Mouse (Mus musculus) gonadal fat pad, adult 2 months (tissue): Measurements from ENCODE around the gene Rnaset2a. TPM values are rescaled to one million over a fixed set of nuclear protein-coding genes. Genes with fewer than 3 reads are reported as not detected.
"Not testable (repeated sequence)": the region's sequence is repeated elsewhere in the genome, so short reads cannot be mapped to it uniquely, and the experiment has no call there.

Experiments
- DNase-seq: peaks from one replicate; pipeline ENCODE4 v3.0.0-alpha.2; 2012; ENCODE audit warnings: low read depth
- polyA plus RNA-seq: library from polyadenylated mRNA; depleted of rRNA; stranded (reverse); fragments of >200 nt; gene quantifications from 2 replicates; pipeline ENCODE4 v1.2.3, GENCODE M21; 2012; rRNA removed

Rnaset2a gene
- 72.6 and 117 TPM in 2 replicates for polyA plus RNA-seq

DNA sequence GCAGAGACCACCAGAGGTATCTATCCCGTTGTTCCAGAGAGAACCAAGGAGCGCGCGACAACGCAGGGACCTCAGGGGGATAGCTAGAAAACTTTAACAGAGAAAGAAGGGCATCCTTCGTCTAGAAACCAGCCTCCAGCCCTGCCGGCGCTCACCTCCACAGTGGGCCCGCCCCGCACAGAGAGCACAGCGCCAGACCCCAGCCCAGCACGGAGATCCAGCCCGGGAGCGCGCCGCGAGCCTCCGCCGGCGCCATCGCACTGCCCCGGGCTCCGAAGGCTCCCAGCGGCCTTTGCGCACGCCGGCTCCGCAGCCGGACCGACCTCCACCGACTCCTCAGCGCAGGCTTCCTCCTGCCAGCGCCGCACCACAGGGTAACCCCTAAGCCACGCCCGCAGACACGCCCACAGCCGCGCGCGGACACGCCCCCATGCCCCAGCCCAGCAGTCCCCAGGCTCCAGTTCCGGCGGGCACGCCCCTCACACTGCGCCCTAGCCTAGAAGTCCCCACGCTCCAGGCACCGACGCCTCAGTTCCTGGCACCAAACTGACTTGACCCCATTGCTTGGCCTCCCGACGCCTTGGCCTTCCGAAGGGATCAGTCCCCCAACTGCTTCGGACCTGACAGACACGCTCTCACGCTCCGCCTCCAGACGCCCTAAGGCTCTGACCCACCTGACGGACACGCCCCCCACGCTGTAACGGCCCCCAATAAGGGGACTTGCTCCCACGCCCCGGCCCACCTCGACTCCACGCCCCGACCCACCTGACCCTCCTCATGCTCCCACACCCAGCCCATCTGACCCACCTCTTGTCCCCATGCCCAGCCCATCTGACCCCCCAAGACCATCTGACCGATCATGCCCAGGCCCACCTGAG, at the start of gene Rnaset2a, which contains the start of gene Gm49673:
TSS of gene Rnaset2a (minus strand) at position 659 of the 878 bp plus-strand sequence.
TSS of gene Gm49673 (minus strand) at position 350 of the 878 bp plus-strand sequence.
- not testable (repeated sequence) for DNase-seq

- DNase-seq: no peak
These were observed 49.8 kb upstream of the Rnaset2a start for GRCm38 (mm10) chr17:8197652-8198051.

DNA sequence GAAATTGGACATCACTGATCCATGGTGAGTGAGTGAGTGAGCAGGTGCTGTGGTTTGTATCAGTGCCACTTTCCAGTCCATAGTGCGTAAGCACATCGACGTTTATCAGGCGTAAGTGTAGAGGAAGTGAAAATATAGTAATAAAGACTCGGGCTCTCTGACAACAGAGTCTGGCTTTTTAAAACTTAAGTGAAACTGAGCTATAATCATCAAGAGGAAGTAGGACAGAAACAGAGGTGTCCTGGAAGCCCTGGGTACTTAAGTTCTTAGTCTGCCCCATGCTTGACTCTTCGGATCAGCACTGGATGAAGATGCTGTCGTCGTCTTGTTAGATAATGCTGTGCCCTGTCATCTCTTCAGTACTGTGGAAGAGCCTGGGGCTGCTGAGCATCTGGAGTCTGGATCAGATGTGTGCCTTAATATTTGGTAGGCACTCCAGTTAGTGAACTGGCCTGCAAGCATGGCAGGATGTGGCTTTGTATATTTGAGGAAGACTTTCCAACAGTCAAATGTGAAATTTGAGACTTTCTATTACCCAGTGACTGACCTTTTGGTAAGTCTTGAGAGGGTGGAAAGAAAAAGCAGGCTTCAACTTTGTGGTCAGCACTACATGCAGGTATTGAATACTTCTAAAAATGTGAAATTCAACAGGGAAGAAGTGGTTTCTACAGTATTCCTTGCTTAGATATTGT, 47.9 kb upstream of the Rnaset2a start:
- no peak for DNase-seq

DNA sequence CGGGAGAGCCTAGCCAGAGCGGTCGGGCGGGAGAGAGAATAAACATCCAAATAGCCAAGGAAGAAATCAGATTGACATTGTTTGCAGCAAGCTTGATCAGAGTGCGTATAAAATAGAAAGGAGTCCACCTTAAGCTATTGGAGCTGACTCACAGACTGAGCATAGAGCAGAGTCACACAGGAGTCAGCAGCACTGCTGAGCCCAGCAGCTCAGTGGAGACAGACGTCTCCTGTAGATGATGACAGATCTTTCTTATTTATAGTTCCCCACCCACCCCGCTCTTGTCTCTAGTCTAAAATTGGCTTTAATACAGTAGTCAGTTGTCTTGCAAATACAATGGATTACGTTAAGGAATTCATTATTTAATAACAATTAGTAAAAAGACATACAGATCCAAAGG, 45.8 kb upstream of the Rnaset2a start:
- no peak for DNase-seq

- no peak for DNase-seq
These were observed 36.3 kb upstream of the Rnaset2a start for GRCm38 (mm10) chr17:8184217-8184616.

GRCm38 (mm10) chr17:8183815-8184214, 35.9 kb upstream of the Rnaset2a start:
- DNase-seq: no peak

GRCm38 (mm10) chr17:8177090-8177489, 29.2 kb upstream of the Rnaset2a start:
- no peak for DNase-seq

GRCm38 (mm10) chr17:8171081-8171480, 23.2 kb upstream of the Rnaset2a start:
- DNase-seq: no peak

GRCm38 (mm10) chr17:8170331-8170730, 22.4 kb upstream of the Rnaset2a start:
- DNase-seq: no peak

- not testable (repeated sequence) for DNase-seq
These were observed 19.5 kb upstream of the Rnaset2a start for GRCm38 (mm10) chr17:8167436-8167835.

DNA sequence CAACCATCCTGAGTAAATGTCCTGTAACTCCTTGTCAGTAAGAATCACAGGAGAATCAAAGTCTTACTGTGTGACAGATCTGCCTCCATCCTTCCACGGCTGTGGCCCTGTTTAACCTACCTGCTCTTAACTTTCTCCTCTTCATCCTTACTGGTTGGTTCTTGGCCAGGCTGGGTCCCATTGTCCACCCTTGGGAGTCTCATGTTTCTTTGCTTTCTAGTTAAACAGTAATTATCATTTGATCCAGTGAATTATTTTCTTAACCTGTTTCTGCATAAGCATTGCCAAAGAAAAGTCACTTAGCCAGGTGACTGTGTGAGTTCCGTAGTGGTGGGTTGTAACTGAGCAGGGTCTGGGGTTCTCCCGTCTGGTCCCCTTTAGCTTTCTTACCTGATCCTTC, 18.6 kb upstream of the Rnaset2a start:
- not testable (repeated sequence) for DNase-seq

DNA sequence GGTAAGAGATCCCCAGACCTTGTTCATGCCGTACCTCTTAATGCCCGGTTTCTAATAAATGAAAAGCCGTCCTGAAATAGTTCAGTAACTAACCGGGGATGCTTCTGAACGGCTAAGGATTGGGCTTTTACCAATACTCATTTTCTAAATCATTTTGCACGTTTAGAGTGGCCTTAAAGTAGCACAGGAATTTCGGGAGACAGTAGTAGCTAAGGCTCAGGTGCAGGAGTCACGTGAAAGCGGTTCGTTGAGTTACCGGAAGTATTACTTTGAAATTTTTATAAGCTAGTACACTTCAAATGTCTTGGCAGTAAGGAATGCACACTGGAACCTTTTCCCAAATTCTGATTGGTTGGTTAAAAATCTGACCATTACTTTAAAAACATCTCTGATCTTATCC, 18.1 kb upstream of the Rnaset2a start:
- not testable (repeated sequence) for DNase-seq

DNA sequence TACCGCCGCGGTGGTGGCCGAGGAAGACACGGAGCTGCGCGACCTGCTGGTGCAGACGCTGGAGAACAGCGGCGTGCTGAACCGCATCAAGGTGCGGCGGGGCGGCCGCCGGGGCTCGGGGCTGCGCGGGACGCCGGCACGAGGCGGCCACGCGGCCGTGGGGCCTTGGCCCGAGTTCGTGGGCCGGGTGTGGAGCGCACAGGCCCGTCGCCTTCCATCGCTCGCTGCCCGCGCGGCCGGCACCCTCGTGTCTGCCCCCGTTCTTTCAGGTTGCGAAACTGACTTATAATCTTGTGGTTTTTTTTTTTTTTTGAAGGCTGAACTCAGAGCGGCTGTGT, 17.7 kb upstream of the Rnaset2a start:
- not testable (repeated sequence) for DNase-seq

- DNase-seq: not testable (repeated sequence)
These were observed 17.1 kb upstream of the Rnaset2a start, which contains the start of gene Fgfr1op for GRCm38 (mm10) chr17:8164701-8165607. Fgfr1op (plus strand) TSS chr17:8165501.

GRCm38 (mm10) chr17:8160969-8161368, 13.1 kb upstream of the Rnaset2a start:
- DNase-seq: not testable (repeated sequence)

- DNase-seq: not testable (repeated sequence)
These were observed 10.7 kb upstream of the Rnaset2a start for GRCm38 (mm10) chr17:8158627-8159026.

- not testable (repeated sequence) for DNase-seq
These were observed 8.1 kb upstream of the Rnaset2a start for GRCm38 (mm10) chr17:8155982-8156381.

DNA sequence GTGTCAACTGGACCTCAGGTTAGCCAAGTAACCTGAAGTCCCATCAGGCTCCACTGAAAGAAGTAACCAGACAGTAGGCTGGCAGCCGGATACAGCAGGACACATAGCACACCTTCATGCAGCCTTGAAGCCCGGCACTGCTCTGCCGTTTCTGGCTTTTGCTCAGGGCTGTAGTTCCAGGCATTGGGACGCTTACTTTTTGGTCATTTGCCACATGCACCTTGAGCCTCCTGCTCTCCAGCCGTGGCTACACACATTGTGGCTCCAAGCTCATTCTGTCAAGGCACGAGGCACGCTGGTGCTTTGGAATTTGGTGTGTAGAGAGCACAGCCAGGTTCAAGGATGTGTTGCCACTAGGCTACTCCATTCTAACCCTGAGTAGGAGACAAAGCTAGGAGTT, 7.1 kb upstream of the Rnaset2a start:
- not testable (repeated sequence) for DNase-seq

DNA sequence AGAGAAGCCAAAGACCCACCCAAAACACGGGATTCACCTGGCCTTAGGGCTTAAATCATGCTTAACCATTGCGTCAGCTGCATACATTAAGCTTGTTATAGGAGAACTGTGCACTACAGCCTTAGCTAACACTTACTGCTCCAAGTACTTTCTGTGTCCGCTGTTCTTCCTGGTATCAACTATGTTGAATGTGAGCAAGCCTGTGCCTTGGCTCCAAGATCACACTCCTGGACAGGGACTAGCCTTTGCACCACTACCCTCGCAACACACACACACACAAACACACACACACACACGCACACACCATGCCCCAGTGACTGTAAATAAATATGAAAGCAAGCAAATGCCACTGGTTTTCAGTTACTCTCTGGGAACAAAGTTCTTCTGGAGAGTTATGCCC, 966 bp downstream of the Rnaset2a start:
- DNase-seq: not testable (repeated sequence)

GRCm38 (mm10) chr17:8143802-8144673, 3.9 kb downstream of the Rnaset2a start:
- not testable (repeated sequence) for DNase-seq

DNA sequence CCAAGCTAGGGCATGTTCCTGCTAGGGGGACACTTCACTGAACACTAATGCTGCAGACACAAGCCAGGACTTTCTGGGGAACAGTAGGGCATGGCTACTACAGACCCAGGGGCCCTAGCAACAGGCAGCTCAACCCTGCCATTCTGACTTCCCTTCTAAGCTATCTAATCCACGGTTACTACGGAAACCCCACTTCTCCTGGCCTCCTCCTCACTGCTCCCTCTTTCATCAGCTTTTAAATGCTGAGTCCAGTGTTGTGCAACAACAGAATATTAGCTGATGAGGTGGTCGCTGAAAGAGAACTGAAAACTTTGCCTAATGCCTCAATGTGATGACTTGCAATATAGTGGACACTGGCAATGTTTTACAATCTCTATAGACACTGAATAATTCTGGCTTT, 7.7 kb downstream of the Rnaset2a start:
- DNase-seq: not testable (repeated sequence)
